Mouse (Mus musculus) heart, postnatal 0 days (tissue): Measurements from ENCODE around the gene Tmem121. TPM values are rescaled to one million over a fixed set of nuclear protein-coding genes. Genes with fewer than 3 reads are reported as not detected.

Experiments used
- ATAC-seq: fragments of 200-750 bp; cut with Nextera tagmentation; 2 replicates; pipeline ENCODE4 v1.8.0; 2017; ENCODE audit warnings: low read depth, moderate number of reproducible peaks, moderate library complexity; ENCODE audit not compliant: insufficient read depth
- DNase-seq: peaks from one replicate; pipeline ENCODE4 v3.0.0-alpha.2; 2016; ENCODE audit warnings: low spot score
- H3K27ac ChIP-seq: fragments of 300-500 bp; sonication (generic); 2 replicates; pipeline ENCODE4 v1.5.1; 2014; ENCODE audit warnings: low read depth, mild to moderate bottlenecking
- H3K27me3 ChIP-seq: fragments of 300-500 bp; sonication (generic); 2 replicates; pipeline ENCODE4 v1.6.1; 2014; ENCODE audit warnings: low read length, mixed read lengths; ENCODE audit not compliant: control insufficient read depth, insufficient read depth
- H3K36me3 ChIP-seq: fragments of 300-500 bp; sonication (generic); replicated peaks from 2 replicates; pipeline ENCODE4 v1.6.1; 2014; ENCODE audit warnings: low read length, mixed read lengths; ENCODE audit not compliant: control insufficient read depth, insufficient read depth
- H3K4me1 ChIP-seq: fragments of 300-500 bp; sonication (generic); 2 replicates; pipeline ENCODE4 v1.6.1; 2014; ENCODE audit warnings: antibody characterized with exemption; ENCODE audit not compliant: control insufficient read depth, insufficient read depth
- H3K4me2 ChIP-seq: fragments of 300-500 bp; sonication (generic); 2 replicates; pipeline ENCODE4 v1.6.1; 2014; ENCODE audit warnings: low read depth, mild to moderate bottlenecking, low read length, moderate library complexity
- H3K4me3 ChIP-seq: fragments of 300-500 bp; sonication (generic); 2 replicates; pipeline ENCODE4 v1.5.1; 2014; ENCODE audit warnings: low read depth, low read length
- H3K9ac ChIP-seq: fragments of 300-500 bp; sonication (generic); replicated peaks from 2 replicates; pipeline ENCODE4 v1.6.1; 2014; ENCODE audit warnings: low read depth, low read length, mixed read lengths
- H3K9me3 ChIP-seq: fragments of 300-500 bp; sonication (generic); replicated peaks from 2 replicates; pipeline ENCODE4 v1.6.1; 2016; ENCODE audit warnings: low read length; ENCODE audit not compliant: control insufficient read depth
- CTCF ChIP-seq: IDR thresholded peaks from 2 replicates; pipeline ENCODE4 v1.5.1; 2016; ENCODE audit warnings: antibody characterized with exemption, control low read depth, low read depth
- EP300 ChIP-seq: IDR thresholded peaks from 2 replicates; pipeline ENCODE4 v1.6.1; 2016; ENCODE audit warnings: antibody characterized with exemption, low read depth
- WGBS: fragments of 180-500 bp; shearing (Covaris S2); extraction: QIAGEN DNeasy Blood & Tissue Kit; methylation state at CpG from one replicate; pipeline ENCODE4 v1.1.7; 2014; 5-methylcytosine and 5-hydroxymethylcytosine counted together
- polyA plus RNA-seq: library from polyadenylated mRNA; unstranded; fragments of >200 nt; fragmentation: Nextera tagmentation; extraction: Ambion mirVana; gene quantifications from 2 replicates; pipeline ENCODE4 v1.2.1, GENCODE M21; 2015
- total RNA-seq: library from RNA; depleted of rRNA; stranded (reverse); fragments of >200 nt; gene quantifications from 2 replicates; pipeline ENCODE4 v1.2.3, GENCODE M21; 2014; ENCODE audit warnings: low replicate concordance

The Tmem121 gene
- total and polyA plus RNA-seq, 2 experiments from 2014 or later, result 1.2 to 4.8 TPM

DNA sequence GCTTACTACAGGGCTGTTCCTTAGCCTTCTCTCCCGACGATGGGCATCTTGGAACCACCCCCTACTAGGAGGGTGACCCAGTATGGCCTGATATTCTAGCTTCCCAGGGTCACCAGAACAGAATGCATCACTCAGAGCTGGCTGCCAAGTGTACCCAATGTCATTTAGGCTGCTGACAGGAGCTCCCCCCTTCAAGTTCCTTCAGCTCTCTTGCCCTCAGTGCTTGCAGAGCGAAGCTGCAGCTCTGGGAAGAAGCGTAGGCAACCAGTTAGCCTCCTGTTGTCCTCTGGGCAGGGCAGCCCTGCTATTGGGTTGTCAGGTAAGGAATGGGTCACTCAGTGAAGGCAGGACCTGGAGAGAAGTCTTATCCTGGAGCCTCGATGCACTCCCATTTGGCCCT is 785 bp upstream of the Tmem121 start:
- Histone ChIP-seq H3K27ac (no peak overlapping the region), H3K4me2 (no peak overlapping the region), H3K4me1 (peaks cover 14% of the 10 kb centered on the region), H3K4me3 (no peak overlapping the region), H3K9me3 (no peaks in the 10 kb centered on the region), H3K36me3 (no peaks in the 10 kb centered on the region), H3K27me3 (peaks cover 46% of the 10 kb centered on the region), H3K9ac (no peak overlapping the region)
- ATAC-seq, result no peak
- DNase-seq, result no peak
- TF ChIP-seq EP300 (no peak), CTCF (no peak)
- 53% methylated on average over 5 of the region's 5 CpGs for WGBS

DNA sequence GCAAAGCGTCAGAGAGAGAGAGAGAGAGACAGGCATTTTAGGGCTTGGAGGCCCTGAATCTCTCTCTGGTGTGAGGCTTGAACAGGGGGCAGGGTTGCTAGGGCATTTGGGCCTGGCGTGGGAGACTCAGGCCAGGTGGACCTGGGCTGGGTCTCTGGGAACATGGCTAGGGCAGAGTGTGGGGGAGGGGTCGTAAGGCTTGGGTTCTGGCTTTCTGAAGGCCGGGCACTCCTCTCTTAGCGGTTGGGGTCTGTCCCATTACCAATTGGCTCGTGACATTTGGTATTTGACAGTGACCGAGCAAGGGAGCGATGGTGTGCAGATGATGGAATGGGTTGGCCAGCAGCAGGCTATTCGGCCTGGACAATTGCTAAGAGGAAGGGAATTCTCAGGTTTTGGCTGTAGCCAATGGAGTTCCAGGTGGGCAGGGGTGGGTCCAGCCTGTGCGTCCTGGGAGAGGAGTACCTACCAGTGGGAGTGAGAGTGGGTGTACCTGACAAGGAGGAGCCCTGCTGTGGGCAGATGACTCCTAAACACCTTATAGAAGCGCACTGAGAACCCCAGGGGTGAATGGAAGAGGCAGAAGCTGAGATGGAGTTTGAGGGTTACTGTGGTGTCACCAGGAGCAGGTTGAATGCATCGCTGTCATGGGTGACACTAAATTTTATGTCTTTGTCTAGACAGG is 738 bp downstream of the Tmem121 start:
- Histone ChIP-seq H3K27ac (no peak overlapping the region), H3K36me3 (no peaks in the 10 kb centered on the region), H3K27me3 (peaks cover 46% of the 10 kb centered on the region), H3K4me3 (peak overlapping the region; percentile 48), H3K9ac (no peak overlapping the region), H3K4me2 (peak overlapping the region; percentile 71), H3K9me3 (no peaks in the 10 kb centered on the region), H3K4me1 (peaks cover 14% of the 10 kb centered on the region)
- TF ChIP-seq EP300, result no peak
- no peak for TF ChIP-seq CTCF
- ATAC-seq (no peak), DNase-seq (no peak)
- WGBS, result 50% methylated on average over 12 of the region's 12 CpGs

GRCm38 (mm10) chr12:113187011-113187375 is 1.3 kb downstream of the Tmem121 start:
- WGBS, result 48% methylated on average over 4 of the region's 4 CpGs
- peaks cover 46% of the 10 kb centered on the region for H3K27me3 ChIP-seq
- TF ChIP-seq EP300 (no peak), CTCF (no peak)

GRCm38 (mm10) chr12:113187584-113188295 is 2.0 kb downstream of the Tmem121 start:
- H3K4me2 ChIP-seq, result peak overlapping the region; percentile 72
- H3K9me3 ChIP-seq, result no peaks in the 10 kb centered on the region
- ATAC-seq (peak; percentile 74; the same call in 1 of the 2 replicates), DNase-seq (peak; percentile 40)
- H3K36me3 ChIP-seq, result no peaks in the 10 kb centered on the region
- no peak overlapping the region for H3K27ac ChIP-seq
- H3K4me1 ChIP-seq, result peaks cover 14% of the 10 kb centered on the region
- H3K4me3 ChIP-seq, result peak overlapping the region; percentile 35
- WGBS, result 4% methylated on average over 56 of the region's 56 CpGs
- peaks cover 46% of the 10 kb centered on the region for H3K27me3 ChIP-seq
- TF ChIP-seq CTCF (peak; percentile 58), EP300 (no peak)
- H3K9ac ChIP-seq, result no peak overlapping the region

More at GRCm38 (mm10) chr12:113187011-113187375, 1.3 kb downstream of the Tmem121 start:
- H3K9me3 ChIP-seq, result no peaks in the 10 kb centered on the region
- H3K4me1 ChIP-seq, result peaks cover 14% of the 10 kb centered on the region
- DNase-seq (no peak), ATAC-seq (no peak)
- H3K36me3 ChIP-seq, result no peaks in the 10 kb centered on the region
- H3K9ac ChIP-seq, result no peak overlapping the region
- H3K4me2 ChIP-seq, result peak overlapping the region; percentile 72
- H3K4me3 ChIP-seq, result peak overlapping the region; percentile 35
- H3K27ac ChIP-seq, result no peak overlapping the region

GRCm38 (mm10) chr12:113188349-113189055 is 2.8 kb downstream of the Tmem121 start:
- H3K4me1 ChIP-seq, result peaks cover 14% of the 10 kb centered on the region
- DNase-seq (no peak), ATAC-seq (no peak)
- H3K9me3 ChIP-seq, result no peaks in the 10 kb centered on the region
- H3K4me3 ChIP-seq, result no peak overlapping the region
- no peak overlapping the region for H3K9ac ChIP-seq
- no peak overlapping the region for H3K27ac ChIP-seq
- WGBS, result 77% methylated on average over 51 of the region's 51 CpGs
- no peaks in the 10 kb centered on the region for H3K36me3 ChIP-seq
- peaks cover 46% of the 10 kb centered on the region for H3K27me3 ChIP-seq
- 0 out of 2 replicates have a peak overlapping the region, but pooled peaks have one; percentile 72 for H3K4me2 ChIP-seq
- no peak for TF ChIP-seq CTCF
- TF ChIP-seq EP300, result no peak
